Mouse (Mus musculus): Measurements from ENCODE around the gene Nckap1.

- TF ChIP-seq CTCF (IDR thresholded peaks at IDR 0.05) (no peak), EP300 (IDR thresholded peaks at IDR 0.05) (no peak)
Measured at GRCm38 (mm10) chr2:80465991-80466821, 115.0 kb downstream of the Nckap1 start.

All from lung, postnatal 0 days (tissue).